Mouse (Mus musculus): ENCODE data around the gene Prkg1. TPM values are rescaled to one million over a fixed set of nuclear protein-coding genes. Genes with fewer than 3 reads are reported as not detected.

The Prkg1 gene
- polyA plus RNA-seq, 1 experiment from 2014 or later, result 2.1 TPM

GRCm38 (mm10) chr19:31658751-31659397 lies 106.0 kb downstream of the Prkg1 start:
- WGBS, result 63% methylated on average over 1 of the region's 1 CpGs
- H3K9me3 ChIP-seq (ENCODE audit: control insufficient read depth, low read length), result no peaks in the 10 kb centered on the region

GRCm38 (mm10) chr19:31656256-31656655 lies 108.6 kb downstream of the Prkg1 start:
- Histone ChIP-seq H3K27ac (ENCODE audit: low read depth, low read length) (no peak overlapping the region), H3K9ac (ENCODE audit: low read depth, low read length) (no peak overlapping the region), H3K36me3 (ENCODE audit: control insufficient read depth, insufficient read depth, low read length) (no peaks in the 10 kb centered on the region), H3K27me3 (ENCODE audit: control insufficient read depth, insufficient read depth, low read length) (no peaks in the 10 kb centered on the region), H3K4me1 (ENCODE audit: control insufficient read depth, insufficient read depth, low read length) (no peaks in the 10 kb centered on the region), H3K4me3 (ENCODE audit: low read length) (no peak overlapping the region), H3K9me3 (ENCODE audit: control insufficient read depth, low read length) (no peaks in the 10 kb centered on the region), H3K4me2 (replicated peaks; ENCODE audit: low read depth, low read length) (no peak overlapping the region)
- ATAC-seq (ENCODE audit: low FRiP score, low TSS enrichment), result no peak
- 86% methylated on average over 7 of the region's 7 CpGs for WGBS

More at GRCm38 (mm10) chr19:31658751-31659397, 106.0 kb downstream of the Prkg1 start:
- no peaks in the 10 kb centered on the region for H3K4me1 ChIP-seq (ENCODE audit: control insufficient read depth, insufficient read depth, low read length)
- ATAC-seq (ENCODE audit: low FRiP score, low TSS enrichment), result no peak
- no peak overlapping the region for H3K4me3 ChIP-seq (ENCODE audit: low read length)
- H3K9ac ChIP-seq (ENCODE audit: low read depth, low read length), result no peak overlapping the region
- H3K36me3 ChIP-seq (ENCODE audit: control insufficient read depth, insufficient read depth, low read length), result no peaks in the 10 kb centered on the region
- H3K4me2 ChIP-seq (replicated peaks; ENCODE audit: low read depth, low read length), result no peak overlapping the region
- no peaks in the 10 kb centered on the region for H3K27me3 ChIP-seq (ENCODE audit: control insufficient read depth, insufficient read depth, low read length)
- no peak overlapping the region for H3K27ac ChIP-seq (ENCODE audit: low read depth, low read length)

DNA sequence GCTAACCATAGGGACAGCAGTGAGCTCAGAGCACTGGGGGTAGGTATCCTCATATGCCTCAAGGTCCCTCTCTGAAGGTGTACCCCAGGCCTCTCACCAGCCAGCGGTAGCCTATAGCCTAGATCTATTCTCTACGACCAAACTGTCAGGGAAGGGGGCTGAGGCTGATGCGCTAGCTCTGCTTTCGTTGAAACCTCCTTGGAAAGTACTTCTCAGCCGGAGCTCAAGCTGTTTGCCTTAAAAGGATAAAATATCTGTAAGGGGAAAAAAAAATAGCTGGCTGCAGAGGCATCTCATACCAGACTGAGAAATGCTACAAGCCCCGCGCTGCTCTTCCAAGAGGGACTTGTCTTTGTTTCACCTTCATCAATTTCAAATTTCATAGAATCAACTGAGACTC lies 109.0 kb downstream of the Prkg1 start:
- Histone ChIP-seq H3K9me3 (ENCODE audit: control insufficient read depth, low read length) (no peaks in the 10 kb centered on the region), H3K4me2 (replicated peaks; ENCODE audit: low read depth, low read length) (no peak overlapping the region), H3K4me3 (ENCODE audit: low read length) (no peak overlapping the region), H3K9ac (ENCODE audit: low read depth, low read length) (no peak overlapping the region), H3K27ac (ENCODE audit: low read depth, low read length) (no peak overlapping the region), H3K27me3 (ENCODE audit: control insufficient read depth, insufficient read depth, low read length) (no peaks in the 10 kb centered on the region), H3K36me3 (ENCODE audit: control insufficient read depth, insufficient read depth, low read length) (no peaks in the 10 kb centered on the region), H3K4me1 (ENCODE audit: control insufficient read depth, insufficient read depth, low read length) (no peaks in the 10 kb centered on the region)
- 73% methylated on average over 7 of the region's 7 CpGs for WGBS
- no peak for ATAC-seq (ENCODE audit: low FRiP score, low TSS enrichment)

- H3K27me3 ChIP-seq (ENCODE audit: control insufficient read depth, insufficient read depth, low read length), result no peaks in the 10 kb centered on the region
- H3K4me3 ChIP-seq (ENCODE audit: low read length), result no peak overlapping the region
- H3K4me1 ChIP-seq (ENCODE audit: control insufficient read depth, insufficient read depth, low read length), result no peaks in the 10 kb centered on the region
- no peak for ATAC-seq (ENCODE audit: low FRiP score, low TSS enrichment)
- H3K9me3 ChIP-seq (ENCODE audit: control insufficient read depth, low read length), result no peaks in the 10 kb centered on the region
- no peak overlapping the region for H3K4me2 ChIP-seq (replicated peaks; ENCODE audit: low read depth, low read length)
- 88% methylated on average over 6 of the region's 6 CpGs for WGBS
- H3K36me3 ChIP-seq (ENCODE audit: control insufficient read depth, insufficient read depth, low read length), result no peaks in the 10 kb centered on the region
- H3K9ac ChIP-seq (ENCODE audit: low read depth, low read length), result no peak overlapping the region
- H3K27ac ChIP-seq (ENCODE audit: low read depth, low read length), result no peak overlapping the region
These were observed 110.8 kb downstream of the Prkg1 start for GRCm38 (mm10) chr19:31654022-31654421.

GRCm38 (mm10) chr19:31650452-31650851 lies 114.4 kb downstream of the Prkg1 start:
- Histone ChIP-seq H3K4me2 (replicated peaks; ENCODE audit: low read depth, low read length) (no peak overlapping the region), H3K4me3 (ENCODE audit: low read length) (no peak overlapping the region), H3K27ac (ENCODE audit: low read depth, low read length) (no peak overlapping the region), H3K27me3 (ENCODE audit: control insufficient read depth, insufficient read depth, low read length) (no peaks in the 10 kb centered on the region), H3K4me1 (ENCODE audit: control insufficient read depth, insufficient read depth, low read length) (no peaks in the 10 kb centered on the region), H3K9me3 (ENCODE audit: control insufficient read depth, low read length) (no peaks in the 10 kb centered on the region), H3K36me3 (ENCODE audit: control insufficient read depth, insufficient read depth, low read length) (no peaks in the 10 kb centered on the region), H3K9ac (ENCODE audit: low read depth, low read length) (no peak overlapping the region)
- no peak for ATAC-seq (ENCODE audit: low FRiP score, low TSS enrichment)
- WGBS, result 87% methylated on average over 4 of the region's 4 CpGs

DNA sequence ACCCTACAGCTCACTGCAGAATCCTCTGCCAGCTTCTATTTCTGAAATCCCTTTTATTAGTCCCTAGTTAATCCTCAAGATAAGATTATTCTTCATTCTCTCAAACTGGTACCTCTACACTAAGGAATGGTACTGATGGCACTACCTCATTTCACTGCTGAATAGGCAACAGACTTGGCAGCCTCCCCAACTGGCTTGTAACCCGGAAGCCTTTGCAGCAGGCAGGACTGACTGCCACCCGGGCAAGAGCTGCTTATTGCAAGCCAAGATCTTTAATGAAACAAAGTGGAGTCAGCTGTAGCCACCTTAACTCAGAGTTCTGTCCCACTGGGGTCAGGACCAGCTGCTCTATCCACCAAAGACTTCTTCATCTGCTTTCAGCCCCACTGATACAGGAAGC lies 117.3 kb downstream of the Prkg1 start:
- 88% methylated on average over 2 of the region's 2 CpGs for WGBS
- H3K4me3 ChIP-seq (ENCODE audit: low read length), result no peak overlapping the region
- H3K4me2 ChIP-seq (replicated peaks; ENCODE audit: low read depth, low read length), result no peak overlapping the region
- H3K9ac ChIP-seq (ENCODE audit: low read depth, low read length), result no peak overlapping the region
- no peaks in the 10 kb centered on the region for H3K9me3 ChIP-seq (ENCODE audit: control insufficient read depth, low read length)
- no peak for ATAC-seq (ENCODE audit: low FRiP score, low TSS enrichment)
- no peak overlapping the region for H3K27ac ChIP-seq (ENCODE audit: low read depth, low read length)
- H3K27me3 ChIP-seq (ENCODE audit: control insufficient read depth, insufficient read depth, low read length), result no peaks in the 10 kb centered on the region
- no peaks in the 10 kb centered on the region for H3K4me1 ChIP-seq (ENCODE audit: control insufficient read depth, insufficient read depth, low read length)
- no peaks in the 10 kb centered on the region for H3K36me3 ChIP-seq (ENCODE audit: control insufficient read depth, insufficient read depth, low read length)

GRCm38 (mm10) chr19:31630899-31631869 lies 133.6 kb downstream of the Prkg1 start:
- H3K9me3 ChIP-seq (ENCODE audit: control insufficient read depth, low read length), result no peaks in the 10 kb centered on the region
- no peaks in the 10 kb centered on the region for H3K4me1 ChIP-seq (ENCODE audit: control insufficient read depth, insufficient read depth, low read length)
- H3K9ac ChIP-seq (ENCODE audit: low read depth, low read length), result no peak overlapping the region
- no peaks in the 10 kb centered on the region for H3K27me3 ChIP-seq (ENCODE audit: control insufficient read depth, insufficient read depth, low read length)
- H3K27ac ChIP-seq (ENCODE audit: low read depth, low read length), result no peak overlapping the region
- no peak overlapping the region for H3K4me2 ChIP-seq (replicated peaks; ENCODE audit: low read depth, low read length)
- H3K4me3 ChIP-seq (ENCODE audit: low read length), result no peak overlapping the region
- H3K36me3 ChIP-seq (ENCODE audit: control insufficient read depth, insufficient read depth, low read length), result no peaks in the 10 kb centered on the region
- 77% methylated on average over 8 of the region's 8 CpGs for WGBS
- no peak for ATAC-seq (ENCODE audit: low FRiP score, low TSS enrichment)

GRCm38 (mm10) chr19:31621716-31622115 lies 143.1 kb downstream of the Prkg1 start:
- no peak overlapping the region for H3K4me2 ChIP-seq (replicated peaks; ENCODE audit: low read depth, low read length)
- ATAC-seq (ENCODE audit: low FRiP score, low TSS enrichment), result no peak
- H3K9me3 ChIP-seq (ENCODE audit: control insufficient read depth, low read length), result no peaks in the 10 kb centered on the region
- H3K36me3 ChIP-seq (ENCODE audit: control insufficient read depth, insufficient read depth, low read length), result no peaks in the 10 kb centered on the region
- H3K4me3 ChIP-seq (ENCODE audit: low read length), result no peak overlapping the region
- no peaks in the 10 kb centered on the region for H3K27me3 ChIP-seq (ENCODE audit: control insufficient read depth, insufficient read depth, low read length)
- WGBS, result 90% methylated on average over 1 of the region's 1 CpGs
- no peak overlapping the region for H3K9ac ChIP-seq (ENCODE audit: low read depth, low read length)
- no peak overlapping the region for H3K27ac ChIP-seq (ENCODE audit: low read depth, low read length)
- H3K4me1 ChIP-seq (ENCODE audit: control insufficient read depth, insufficient read depth, low read length), result no peaks in the 10 kb centered on the region

DNA sequence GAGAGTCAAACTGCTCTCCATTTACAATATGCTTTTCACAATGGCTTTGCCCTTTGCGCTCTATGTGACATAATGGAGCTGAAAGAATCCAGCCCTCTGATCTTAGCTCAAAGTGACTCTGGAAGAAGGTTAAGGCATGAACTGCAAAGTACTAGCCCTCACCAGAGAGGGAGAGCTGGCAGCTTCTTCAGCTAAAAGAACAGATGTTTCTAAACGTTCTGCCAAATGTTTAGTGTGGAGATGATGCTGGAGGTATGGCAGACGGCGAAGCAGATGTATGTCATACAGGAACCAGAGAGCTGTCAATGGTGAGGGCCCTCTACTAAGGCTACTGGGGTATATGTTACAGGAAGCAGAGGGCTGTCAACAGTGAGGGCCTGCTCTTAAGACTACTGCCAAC lies 148.0 kb downstream of the Prkg1 start:
- Histone ChIP-seq H3K9ac (ENCODE audit: low read depth, low read length) (no peak overlapping the region), H3K36me3 (ENCODE audit: control insufficient read depth, insufficient read depth, low read length) (no peaks in the 10 kb centered on the region), H3K4me1 (ENCODE audit: control insufficient read depth, insufficient read depth, low read length) (no peaks in the 10 kb centered on the region), H3K4me3 (ENCODE audit: low read length) (no peak overlapping the region), H3K27me3 (ENCODE audit: control insufficient read depth, insufficient read depth, low read length) (no peaks in the 10 kb centered on the region), H3K27ac (ENCODE audit: low read depth, low read length) (no peak overlapping the region), H3K9me3 (ENCODE audit: control insufficient read depth, low read length) (no peaks in the 10 kb centered on the region), H3K4me2 (replicated peaks; ENCODE audit: low read depth, low read length) (no peak overlapping the region)
- ATAC-seq (ENCODE audit: low FRiP score, low TSS enrichment), result no peak
- WGBS, result 70% methylated on average over 4 of the region's 4 CpGs

All from kidney, embryonic 14.5 days (tissue).